Mouse (Mus musculus) liver, postnatal 0 days (tissue): ENCODE data around the gene Agt. TPM values are rescaled to one million over a fixed set of nuclear protein-coding genes. Genes with fewer than 3 reads are reported as not detected.

Source experiments
- ATAC-seq: fragments of 200-750 bp; cut with Nextera tagmentation; 2 replicates; pipeline ENCODE4 v1.8.0; 2017; ENCODE audit warnings: mild to moderate bottlenecking, moderate library complexity
- DNase-seq: peaks from one replicate; pipeline ENCODE4 v3.0.0-alpha.2; 2016
- H3K27ac ChIP-seq: fragments of 300-500 bp; sonication (generic); 2 replicates; pipeline ENCODE4 v1.5.1; 2014; ENCODE audit warnings: antibody characterized with exemption, moderate library complexity, mild to moderate bottlenecking, low read depth
- H3K27me3 ChIP-seq: fragments of 300-500 bp; sonication (generic); 2 replicates; pipeline ENCODE4 v1.6.1; 2014; ENCODE audit warnings: low read length, control low read depth, mixed read lengths; ENCODE audit not compliant: insufficient read depth
- H3K36me3 ChIP-seq: fragments of 300-500 bp; sonication (generic); replicated peaks from 2 replicates; pipeline ENCODE4 v1.6.1; 2014; ENCODE audit warnings: mild to moderate bottlenecking, control low read depth, low read length, moderate library complexity, mixed read lengths; ENCODE audit not compliant: insufficient read depth
- H3K4me1 ChIP-seq: fragments of 300-500 bp; sonication (generic); 2 replicates; pipeline ENCODE4 v1.6.1; 2014; ENCODE audit warnings: antibody characterized with exemption, mild to moderate bottlenecking, control low read depth; ENCODE audit not compliant: insufficient read depth
- H3K4me2 ChIP-seq: fragments of 300-500 bp; sonication (generic); 2 replicates; pipeline ENCODE4 v1.6.1; 2014; ENCODE audit warnings: low read depth, mild to moderate bottlenecking, low read length, moderate library complexity, mixed read lengths
- H3K4me3 ChIP-seq: fragments of 300-500 bp; sonication (generic); 2 replicates; pipeline ENCODE4 v1.5.1; 2014; ENCODE audit warnings: low read depth, low read length
- H3K9ac ChIP-seq: fragments of 300-500 bp; sonication (generic); replicated peaks from 2 replicates; pipeline ENCODE4 v1.6.1; 2014; ENCODE audit warnings: mild to moderate bottlenecking, moderate library complexity
- H3K9me3 ChIP-seq: fragments of 300-500 bp; sonication (generic); 2 replicates; pipeline ENCODE4 v1.6.1; 2016; ENCODE audit warnings: mild to moderate bottlenecking, control low read depth, low read length, mixed read lengths
- CTCF ChIP-seq: sonication (generic); IDR thresholded peaks from 2 replicates; pipeline ENCODE4 v1.5.1; 2016; ENCODE audit warnings: antibody characterized with exemption, low read depth
- EP300 ChIP-seq: IDR thresholded peaks from 2 replicates; pipeline ENCODE4 v1.6.1; 2016; ENCODE audit warnings: antibody characterized with exemption, low read depth, mild to moderate bottlenecking
- WGBS: fragments of 180-500 bp; shearing (Covaris S2); extraction: QIAGEN DNeasy Blood & Tissue Kit; methylation state at CpG from one replicate; pipeline ENCODE4 v1.1.7; 2014; ENCODE audit not compliant: insufficient replicate concordance; 5-methylcytosine and 5-hydroxymethylcytosine counted together
- polyA plus RNA-seq: library from polyadenylated mRNA; unstranded; fragments of >200 nt; fragmentation: Nextera tagmentation; extraction: Ambion mirVana; gene quantifications from 2 replicates; pipeline ENCODE4 v1.2.1, GENCODE M21; 2015

The Agt gene
- polyA plus RNA-seq: 782 and 883 TPM in 2 replicates

DNA sequence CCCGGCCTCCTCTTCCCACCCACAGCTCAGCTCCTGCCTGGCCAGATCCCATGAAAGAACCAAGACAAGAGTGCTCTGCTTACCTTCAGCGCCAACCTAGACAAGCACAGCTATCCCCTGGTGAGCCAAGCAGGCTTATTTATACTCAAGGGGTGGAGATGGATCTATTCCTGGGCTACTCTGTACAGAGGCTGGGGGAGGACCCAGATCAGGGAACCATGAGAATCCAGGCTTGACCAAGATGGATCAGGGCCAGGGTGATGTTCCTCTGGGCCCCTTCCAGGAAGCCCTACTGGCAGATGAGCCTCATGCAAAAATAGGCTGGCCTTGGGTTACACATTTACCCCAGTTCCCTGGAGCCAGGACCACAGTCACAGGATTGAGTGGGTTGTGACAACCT lies at the start of gene Agt:
Gene Agt (minus strand): TSS at position 114 of the 400 bp plus-strand sequence.
- Histone ChIP-seq H3K9me3 (no peaks in the 10 kb centered on the region), H3K4me1 (peaks cover 8% of the 10 kb centered on the region; the same call in 1 of the 2 replicates), H3K4me2 (peak within 1 kb of the TSS; percentile 68), H3K9ac (peak within 1 kb of the TSS; percentile 77), H3K27ac (peak within 1 kb of the TSS; percentile 91), H3K36me3 (no peaks in the 10 kb centered on the region), H3K4me3 (peak within 1 kb of the TSS; percentile 52), H3K27me3 (no peaks in the 10 kb centered on the region)
- peak; percentile 83 for ATAC-seq
- WGBS: 58% methylated on average over 2 of the region's 2 CpGs
- DNase-seq: peak; percentile 83
- TF ChIP-seq EP300: peak; percentile 61; the same call in 1 of the 2 replicates
- no peak for TF ChIP-seq CTCF

DNA sequence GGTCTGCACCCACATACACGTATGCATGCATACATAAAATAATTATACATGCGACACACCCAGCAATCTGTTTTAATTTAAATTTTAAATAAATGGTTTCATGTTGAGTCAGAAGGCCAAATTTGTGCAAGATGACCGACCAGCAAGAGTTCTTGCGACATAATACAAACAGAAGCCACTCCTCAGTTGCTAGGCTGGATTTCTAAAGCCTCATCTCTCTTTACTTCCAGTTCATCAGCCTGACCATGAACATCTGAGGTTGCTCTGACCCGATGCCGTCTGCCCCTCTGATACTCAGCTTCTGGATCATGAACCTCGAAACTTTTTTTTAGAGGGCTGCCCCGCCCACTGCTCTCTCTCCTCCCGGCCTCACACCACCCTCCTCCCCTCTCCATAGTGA lies 48.7 kb upstream of the Agt start:
- Histone ChIP-seq H3K4me2 (no peak overlapping the region), H3K9me3 (no peaks in the 10 kb centered on the region), H3K4me3 (no peak overlapping the region), H3K4me1 (peaks cover 6% of the 10 kb centered on the region; the same call in 1 of the 2 replicates), H3K27ac (no peak overlapping the region), H3K36me3 (no peaks in the 10 kb centered on the region), H3K9ac (no peak overlapping the region), H3K27me3 (0 out of 2 replicates have a peak, but pooled peaks cover 2% of the 10 kb centered on the region)
- ATAC-seq (peak; percentile 48; the same call in 1 of the 2 replicates), DNase-seq (no peak)
- 39% methylated on average over 9 of the region's 9 CpGs for WGBS
- TF ChIP-seq EP300: no peak
- no peak for TF ChIP-seq CTCF

DNA sequence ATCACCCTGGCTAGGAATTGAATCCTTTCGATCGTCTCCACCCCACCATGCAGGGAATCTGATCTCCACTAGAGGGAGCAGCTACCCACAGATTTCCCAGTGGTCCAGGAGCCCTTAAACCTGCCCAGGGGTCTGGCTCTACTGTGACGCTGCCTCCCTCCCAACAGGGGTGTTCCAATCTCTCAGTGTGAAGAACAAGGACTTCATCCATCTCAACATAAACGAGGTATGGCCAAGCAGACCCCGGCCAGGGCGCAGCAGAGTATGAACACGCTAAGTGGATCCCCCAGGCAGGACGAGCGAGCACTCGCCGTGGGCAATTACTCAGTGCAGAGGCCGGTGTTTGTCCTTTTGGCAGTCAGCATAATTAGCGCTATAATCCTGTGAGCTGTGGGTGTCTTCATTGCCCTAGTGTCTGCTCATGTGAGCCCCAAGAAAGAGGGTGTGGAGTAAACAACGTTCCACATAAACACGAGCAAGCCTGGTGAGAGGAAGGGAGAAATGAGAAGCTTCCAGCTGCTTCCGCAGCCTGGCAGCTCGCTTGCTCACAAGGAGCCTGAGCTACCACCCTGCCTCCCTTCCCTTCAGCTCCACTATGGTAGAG lies 47.9 kb upstream of the Agt start:
- TF ChIP-seq CTCF: peak; percentile 89
- TF ChIP-seq EP300: no peak
- H3K4me2 ChIP-seq: peak overlapping the region; percentile 67
- no peaks in the 10 kb centered on the region for H3K9me3 ChIP-seq
- DNase-seq (peak; percentile 74), ATAC-seq (peak; percentile 56; the same call in 1 of the 2 replicates)
- peaks cover 6% of the 10 kb centered on the region; the same call in 1 of the 2 replicates for H3K4me1 ChIP-seq
- peak overlapping the region; percentile 31 for H3K4me3 ChIP-seq
- no peak overlapping the region; the same call in 1 of the 2 replicates for H3K9ac ChIP-seq
- H3K36me3 ChIP-seq: no peaks in the 10 kb centered on the region
- H3K27ac ChIP-seq: no peak overlapping the region
- 0 out of 2 replicates have a peak, but pooled peaks cover 2% of the 10 kb centered on the region for H3K27me3 ChIP-seq
- WGBS: 13% methylated on average over 17 of the region's 17 CpGs

DNA sequence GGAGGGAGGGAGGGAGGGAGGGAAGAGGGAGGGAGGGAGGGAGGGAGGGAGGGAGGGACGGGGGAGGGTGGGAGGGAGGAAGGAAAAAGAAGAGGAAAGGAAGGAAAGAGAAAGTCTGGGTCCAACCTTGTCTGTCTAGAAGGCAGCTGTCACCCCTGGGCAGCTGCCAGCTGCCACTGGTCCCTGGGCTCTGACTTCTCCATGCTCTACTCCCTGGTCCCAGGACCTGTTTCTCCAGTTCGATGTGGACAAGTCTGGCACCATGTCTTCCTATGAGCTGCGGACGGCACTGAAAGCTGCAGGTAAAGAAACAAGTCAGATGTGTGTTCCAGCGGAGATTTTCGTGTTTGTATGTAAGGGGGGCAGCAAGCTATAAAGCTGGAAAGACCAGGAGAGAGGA lies 44.8 kb upstream of the Agt start:
- TF ChIP-seq CTCF (no peak), EP300 (no peak)
- Histone ChIP-seq H3K4me1 (peaks cover 6% of the 10 kb centered on the region; the same call in 1 of the 2 replicates), H3K4me2 (no peak overlapping the region), H3K9ac (no peak overlapping the region), H3K36me3 (no peaks in the 10 kb centered on the region), H3K27ac (no peak overlapping the region), H3K27me3 (0 out of 2 replicates have a peak, but pooled peaks cover 2% of the 10 kb centered on the region), H3K4me3 (no peak overlapping the region), H3K9me3 (no peaks in the 10 kb centered on the region)
- ATAC-seq: no peak
- WGBS: 75% methylated on average over 5 of the region's 6 CpGs
- no peak for DNase-seq

DNA sequence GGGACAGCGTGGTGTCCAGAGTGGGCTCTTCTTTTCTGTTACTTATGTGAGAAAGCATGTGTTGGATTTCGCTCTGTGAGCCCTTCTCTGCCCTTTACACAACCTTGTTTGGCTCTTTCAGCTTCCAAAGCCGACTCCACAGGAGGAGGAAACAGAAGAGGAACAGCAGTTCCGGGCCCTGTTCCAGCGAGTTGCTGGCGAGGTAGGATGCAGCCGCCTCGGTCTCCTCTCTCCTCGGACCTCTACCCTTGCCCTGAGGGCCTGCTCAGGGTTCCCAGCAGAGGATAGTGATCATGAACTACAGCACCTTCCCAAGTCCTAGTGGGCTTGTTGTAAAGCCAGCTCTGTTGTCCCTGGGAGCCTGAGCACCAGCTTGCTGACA lies 39.5 kb upstream of the Agt start:
- no peak for TF ChIP-seq CTCF
- no peak for TF ChIP-seq EP300
- no peak overlapping the region for H3K4me3 ChIP-seq
- 71% methylated on average over 9 of the region's 9 CpGs for WGBS

DNA sequence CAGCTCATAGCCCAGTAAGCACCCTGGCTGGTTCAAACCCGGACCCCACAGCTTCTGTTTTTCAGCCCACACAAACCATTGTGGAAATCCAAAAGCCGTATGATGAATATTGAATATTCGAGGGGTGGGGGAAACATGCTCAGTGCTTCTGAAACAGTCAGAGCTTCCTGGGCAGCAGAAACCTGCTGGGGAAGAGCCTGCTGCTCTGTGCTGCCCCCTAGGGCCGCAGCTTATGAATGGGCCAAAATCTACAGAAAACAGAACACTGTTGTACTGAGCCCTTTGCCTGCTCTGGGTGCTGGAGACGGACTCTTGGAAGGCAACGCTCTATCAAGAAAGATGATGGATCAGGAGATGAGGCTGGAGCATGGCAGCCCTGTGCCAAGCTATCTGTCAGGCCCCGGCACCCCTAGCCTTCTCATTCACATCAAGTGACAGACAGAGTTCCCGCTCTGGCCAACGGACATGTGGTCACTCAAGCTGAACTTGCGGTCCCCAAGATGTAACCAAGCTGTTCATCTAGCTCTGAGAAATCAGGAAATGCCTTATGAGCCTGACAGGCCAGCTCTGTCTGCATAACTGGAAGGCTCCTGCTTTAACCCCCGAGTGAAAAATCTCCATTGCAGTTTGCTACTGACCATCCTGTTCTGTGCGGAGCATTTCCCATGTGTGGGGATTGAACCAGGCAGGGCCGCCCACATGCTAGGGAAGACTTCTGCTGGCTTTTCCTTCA lies 38.9 kb upstream of the Agt start:
- DNase-seq: no peak
- Histone ChIP-seq H3K36me3 (no peaks in the 10 kb centered on the region), H3K4me1 (no peaks in the 10 kb centered on the region), H3K9me3 (no peaks in the 10 kb centered on the region), H3K9ac (no peak overlapping the region), H3K4me3 (no peak overlapping the region), H3K27ac (no peak overlapping the region), H3K4me2 (no peak overlapping the region), H3K27me3 (no peaks in the 10 kb centered on the region)
- WGBS: 64% methylated on average over 13 of the region's 13 CpGs
- no peak for ATAC-seq
- TF ChIP-seq EP300 (no peak), CTCF (peak; percentile 64)

More for the DNA sequence above, 39.5 kb upstream of the Agt start:
- DNase-seq: no peak
- Histone ChIP-seq H3K9me3 (no peaks in the 10 kb centered on the region), H3K36me3 (no peaks in the 10 kb centered on the region), H3K27me3 (no peaks in the 10 kb centered on the region), H3K4me2 (no peak overlapping the region), H3K9ac (no peak overlapping the region), H3K4me1 (no peaks in the 10 kb centered on the region), H3K27ac (no peak overlapping the region)
- ATAC-seq: no peak
